Mouse (Mus musculus) liver, adult 2 months (tissue): Measurements from ENCODE around the gene Adgrg7. TPM values are rescaled to one million over a fixed set of nuclear protein-coding genes. Genes with fewer than 3 reads are reported as not detected.

ENCODE experiments used
- DNase-seq: peaks from one replicate; pipeline ENCODE4 v3.0.0-alpha.2; 2011; ENCODE audit warnings: low read depth, low spot score; ENCODE audit errors: extremely low read depth
- H3K27ac ChIP-seq: fragments of 200-500 bp; replicated peaks from 2 replicates; pipeline ENCODE4 v1.5.1; 2012; ENCODE audit warnings: low read depth, mild to moderate bottlenecking, control low read depth, inconsistent platforms, low read length; ENCODE audit not compliant: insufficient read depth
- H3K27me3 ChIP-seq: fragments of 200-500 bp; 2 replicates; pipeline ENCODE4 v1.6.1; 2012; ENCODE audit warnings: mild to moderate bottlenecking, moderate library complexity, low read length, inconsistent platforms; ENCODE audit not compliant: control insufficient read depth, insufficient read depth
- H3K36me3 ChIP-seq: fragments of 200-500 bp; 2 replicates; pipeline ENCODE4 v1.6.1; 2012; ENCODE audit warnings: low read length, inconsistent platforms; ENCODE audit not compliant: control insufficient read depth, insufficient read depth
- H3K4me1 ChIP-seq: fragments of 200-500 bp; 2 replicates; pipeline ENCODE4 v1.6.1; 2011; ENCODE audit warnings: low read length; ENCODE audit not compliant: control insufficient read depth, insufficient read depth
- H3K4me3 ChIP-seq: fragments of 200-500 bp; 2 replicates; pipeline ENCODE4 v1.5.1; 2011; ENCODE audit warnings: low read depth, mild to moderate bottlenecking, control low read depth, low read length, moderate library complexity; ENCODE audit not compliant: insufficient read depth
- H3K79me2 ChIP-seq: fragments of 200-500 bp; 2 replicates; pipeline ENCODE4 v1.6.1; 2012; ENCODE audit warnings: inconsistent platforms, mild to moderate bottlenecking, low read length, moderate library complexity; ENCODE audit not compliant: control insufficient read depth, insufficient read depth
- H3K9ac ChIP-seq: fragments of 200-500 bp; 2 replicates; pipeline ENCODE4 v1.6.1; 2012; ENCODE audit warnings: low read depth, mild to moderate bottlenecking, control low read depth, inconsistent platforms, low read length
- CTCF ChIP-seq: fragments of 200-500 bp; IDR thresholded peaks from 2 replicates; pipeline ENCODE4 v1.5.1; 2011; ENCODE audit warnings: low read depth, low read length, control low read depth
- POLR2A ChIP-seq: fragments of 200-500 bp; IDR thresholded peaks from 2 replicates; pipeline ENCODE4 v1.6.1; 2011; ENCODE audit warnings: low read length, control low read depth; ENCODE audit not compliant: insufficient read depth; ENCODE audit errors: extremely low read depth
- WGBS: fragments of 180-500 bp; shearing (Covaris S2); methylation state at CpG from one replicate; pipeline ENCODE4 v1.1.7; 2018; 5-methylcytosine and 5-hydroxymethylcytosine counted together
- polyA plus RNA-seq: library from polyadenylated mRNA; depleted of rRNA; stranded (reverse); fragments of >200 nt; gene quantifications from 2 replicates; pipeline ENCODE4 v1.2.3, GENCODE M21; 2012
- total RNA-seq: library from RNA; depleted of rRNA; stranded (reverse); fragments of >200 nt; gene quantifications from 2 replicates; pipeline ENCODE4 v1.2.3, GENCODE M21; 2014

Adgrg7 gene
- total and polyA plus RNA-seq, 2 experiments = 0.74 TPM; not detected in 1

DNA sequence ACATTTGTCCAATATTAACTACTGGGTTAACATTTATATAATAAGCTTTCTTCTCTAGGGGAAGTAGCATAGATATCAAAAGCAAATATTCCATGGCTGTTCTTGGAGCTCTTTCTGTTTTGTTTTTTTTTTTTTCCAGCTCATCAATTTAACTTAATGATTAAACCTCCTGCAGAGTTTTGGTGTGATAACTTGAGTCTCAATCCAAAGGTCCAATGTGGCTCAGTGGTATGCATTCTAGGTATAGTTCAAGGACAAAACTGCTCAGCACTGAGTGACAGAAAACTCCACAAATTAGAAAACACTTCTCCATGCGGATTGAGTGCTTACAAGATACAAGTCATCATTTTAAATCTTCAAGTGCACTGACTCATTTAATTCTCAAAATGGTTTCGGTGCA, 9.7 kb downstream of the Adgrg7 start:
- Histone ChIP-seq H3K79me2 (no peaks in the 10 kb centered on the region), H3K27ac (no peak overlapping the region), H3K4me3 (no peak overlapping the region), H3K36me3 (no peaks in the 10 kb centered on the region), H3K9ac (no peak overlapping the region), H3K27me3 (no peaks in the 10 kb centered on the region), H3K4me1 (no peaks in the 10 kb centered on the region; the same call in 1 of the 2 replicates)
- TF ChIP-seq CTCF (no peak), POLR2A (no peak)
- WGBS = 74% methylated on average over 2 of the region's 2 CpGs
- DNase-seq = peak; percentile 68

DNA sequence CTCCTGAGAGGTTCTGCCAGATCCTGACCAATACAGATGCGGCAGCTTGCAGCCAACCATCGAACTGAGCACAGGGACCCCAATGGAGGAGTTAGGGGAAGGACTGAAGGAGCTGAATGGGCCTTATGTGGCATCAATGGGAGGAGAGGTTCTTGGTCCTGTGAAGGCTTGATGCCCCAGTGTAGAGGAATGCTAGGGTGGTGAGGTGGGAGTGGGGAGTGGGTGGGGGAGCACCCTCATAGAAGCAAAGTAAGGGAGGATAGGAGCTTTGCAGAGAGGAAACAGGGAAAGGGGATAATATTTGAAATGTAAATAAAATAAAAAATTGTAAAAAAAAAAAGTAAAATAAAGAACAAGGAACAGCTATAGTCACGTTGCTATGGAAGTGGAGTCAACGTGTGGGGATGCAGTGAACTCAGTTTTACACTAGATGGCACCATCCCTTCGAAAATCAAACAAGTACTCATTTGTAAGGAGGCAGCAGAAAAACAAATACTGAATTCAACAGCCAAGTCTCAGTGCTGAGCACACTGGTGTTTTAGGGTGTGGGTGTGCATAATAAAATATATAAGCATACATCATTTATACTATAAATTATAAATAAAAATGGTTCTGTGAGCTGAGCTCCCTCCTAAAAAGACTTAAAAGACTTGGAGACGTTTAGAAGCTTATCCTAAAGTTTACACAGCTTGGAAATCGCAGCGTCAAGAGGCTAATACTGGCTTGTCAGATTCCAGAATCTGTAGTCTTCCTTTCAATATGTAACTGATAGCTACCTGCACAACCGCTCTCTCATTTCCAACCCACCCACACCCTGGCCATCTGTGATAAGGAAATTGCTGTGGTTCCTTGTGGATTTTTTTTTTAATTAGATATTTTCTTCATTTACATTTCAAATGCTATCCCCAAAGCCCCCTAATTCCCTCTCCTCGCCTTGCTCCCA, 24.2 kb downstream of the Adgrg7 start:
- Histone ChIP-seq H3K27ac (no peak overlapping the region), H3K79me2 (no peaks in the 10 kb centered on the region), H3K4me1 (no peaks in the 10 kb centered on the region), H3K27me3 (no peaks in the 10 kb centered on the region), H3K36me3 (no peaks in the 10 kb centered on the region), H3K4me3 (no peak overlapping the region), H3K9ac (no peak overlapping the region)
- 47% methylated on average over 10 of the region's 10 CpGs for WGBS
- TF ChIP-seq CTCF (peak; percentile 63), POLR2A (no peak)
- peak; percentile 64 for DNase-seq

DNA sequence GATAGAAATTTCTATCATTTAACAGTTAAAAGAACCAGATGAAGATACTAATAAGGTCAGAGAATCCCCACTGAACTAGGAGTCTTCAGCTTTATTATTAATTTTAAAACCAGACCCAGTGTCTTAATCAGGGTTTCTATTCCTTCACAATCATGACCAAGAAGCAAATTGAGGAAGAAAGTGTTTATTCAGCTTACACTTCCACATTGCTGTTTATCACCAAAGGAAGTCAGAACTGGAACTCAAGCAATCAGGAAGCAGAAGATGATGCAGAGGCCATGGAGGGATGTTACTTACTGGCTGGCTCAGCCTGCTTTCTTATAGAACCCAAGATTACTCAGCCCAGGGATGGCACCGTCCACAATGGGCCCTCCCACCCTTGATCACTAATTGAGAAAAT, 66.6 kb downstream of the Adgrg7 start:
- H3K27me3 ChIP-seq = no peaks in the 10 kb centered on the region
- H3K9ac ChIP-seq = no peak overlapping the region
- no peaks in the 10 kb centered on the region for H3K79me2 ChIP-seq
- H3K4me3 ChIP-seq = no peak overlapping the region
- no peak overlapping the region for H3K27ac ChIP-seq
- H3K36me3 ChIP-seq = no peaks in the 10 kb centered on the region
- DNase-seq = no peak
- WGBS = 61% methylated on average over 1 of the region's 1 CpGs
- no peaks in the 10 kb centered on the region for H3K4me1 ChIP-seq
- no peak for TF ChIP-seq CTCF
- TF ChIP-seq POLR2A = no peak

GRCm38 (mm10) chr16:56724927-56725326, 70.7 kb downstream of the Adgrg7 start:
- 88% methylated on average over 10 of the region's 10 CpGs for WGBS

DNA sequence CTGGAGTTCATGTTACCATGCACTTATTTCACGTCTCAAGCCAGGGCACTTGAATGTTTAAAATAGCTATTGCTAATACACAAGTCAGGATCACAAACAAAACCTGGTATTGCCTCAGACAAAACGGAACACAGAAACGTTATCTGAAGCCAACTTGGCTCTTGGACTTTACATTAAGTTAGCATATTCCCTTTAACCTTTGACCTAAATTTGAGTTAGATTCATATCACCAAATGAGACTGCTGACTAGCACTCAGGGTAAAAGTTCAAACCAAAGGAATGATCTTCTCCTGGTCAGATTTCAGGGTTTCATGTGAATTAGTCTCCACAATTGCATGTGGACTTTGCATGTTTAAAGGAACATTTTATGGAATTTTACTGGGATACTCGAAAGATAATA, 73.3 kb downstream of the Adgrg7 start:
- H3K27ac ChIP-seq = 0 out of 2 replicates have a peak overlapping the region, but pooled peaks have one; percentile 16
- H3K4me1 ChIP-seq = peaks cover 2% of the 10 kb centered on the region; the same call in 1 of the 2 replicates
- no peak overlapping the region for H3K4me3 ChIP-seq
- no peaks in the 10 kb centered on the region for H3K27me3 ChIP-seq
- TF ChIP-seq POLR2A (no peak), CTCF (no peak)
- DNase-seq = peak; percentile 87
- no peak overlapping the region for H3K9ac ChIP-seq
- no peaks in the 10 kb centered on the region for H3K36me3 ChIP-seq
- no peaks in the 10 kb centered on the region for H3K79me2 ChIP-seq
- 11% methylated on average over 4 of the region's 4 CpGs for WGBS

More at GRCm38 (mm10) chr16:56724927-56725326, 70.7 kb downstream of the Adgrg7 start:
- Histone ChIP-seq H3K4me1 (peaks cover 2% of the 10 kb centered on the region; the same call in 1 of the 2 replicates), H3K27me3 (no peaks in the 10 kb centered on the region), H3K79me2 (no peaks in the 10 kb centered on the region), H3K9ac (no peak overlapping the region), H3K36me3 (no peaks in the 10 kb centered on the region), H3K27ac (no peak overlapping the region), H3K4me3 (no peak overlapping the region)
- TF ChIP-seq POLR2A (no peak), CTCF (no peak)
- DNase-seq = no peak

GRCm38 (mm10) chr16:56719031-56719430, 76.6 kb downstream of the Adgrg7 start:
- no peak overlapping the region for H3K9ac ChIP-seq
- DNase-seq = no peak

More at GRCm38 (mm10) chr16:56719031-56719430, 76.6 kb downstream of the Adgrg7 start:
- TF ChIP-seq CTCF (no peak), POLR2A (no peak)
- Histone ChIP-seq H3K27me3 (no peaks in the 10 kb centered on the region), H3K79me2 (peaks cover 15% of the 10 kb centered on the region; the same call in 1 of the 2 replicates), H3K27ac (no peak overlapping the region), H3K36me3 (no peaks in the 10 kb centered on the region), H3K4me3 (no peak overlapping the region), H3K4me1 (peaks cover 11% of the 10 kb centered on the region; the same call in 1 of the 2 replicates)
